Mouse (Mus musculus) testis, adult 2 months (tissue): ENCODE measurements at regions not wholly inside any gene's neighbourhood (a gene's known extent, or its start where the extent isn't known, plus 50 kb on each side); places are given as distances from the start of the nearest gene placed in this dataset.

ENCODE experiments used
- CTCF ChIP-seq: fragments of 200-500 bp; IDR thresholded peaks from 2 replicates; pipeline ENCODE4 v1.5.1; 2012; ENCODE audit warnings: low read depth, mild to moderate bottlenecking, inconsistent platforms, low read length, moderate library complexity; ENCODE audit not compliant: control insufficient read depth, insufficient read depth, insufficient replicate concordance
- POLR2A ChIP-seq: fragments of 200-500 bp; IDR thresholded peaks from 2 replicates; pipeline ENCODE4 v1.6.1; 2012; ENCODE audit warnings: low read depth, mild to moderate bottlenecking, inconsistent platforms, low read length, moderate library complexity; ENCODE audit not compliant: control insufficient read depth

DNA sequence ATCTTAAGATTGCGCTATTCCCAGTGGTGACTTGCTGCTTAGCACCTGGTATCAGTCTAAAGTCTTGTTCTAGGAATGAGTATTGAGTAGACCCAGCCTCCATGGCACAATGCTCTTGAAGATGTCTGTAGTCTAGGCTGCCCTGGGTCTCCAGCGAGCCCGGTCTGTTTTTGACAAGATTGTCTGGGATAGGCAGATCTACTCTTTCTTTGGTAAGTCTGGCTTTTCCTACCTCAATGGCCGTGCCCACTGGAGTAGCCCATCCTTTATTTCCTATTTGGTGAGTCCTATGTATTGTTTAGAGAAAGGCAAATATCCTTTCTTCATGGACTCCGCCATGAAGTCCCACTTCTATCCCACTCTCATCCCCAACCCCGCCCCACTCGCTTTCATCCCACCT lies 227.2 kb upstream of the Ccdc122 start:
- TF ChIP-seq CTCF (no peak), POLR2A (no peak)
